Mouse (Mus musculus): ENCODE results near the gene Ovgp1.
A peak's percentile ranks its signal among the peaks of the same experiment; 100 is the strongest.

GRCm38 (mm10) chr3:105960700-105961099, 12.8 kb upstream of the Ovgp1 start:
- TF ChIP-seq CTCF (IDR thresholded peaks at IDR 0.05 in 2 of 3, conservative IDR thresholded peaks at IDR 0.05 in 1 of 3; ENCODE audit: control insufficient read depth in 1 of 3, insufficient read depth in 1 of 3, low read depth in 2 of 3, low read length in 3 of 3, poor library complexity in 1 of 3, severe bottlenecking in 1 of 3) (peak; percentile 35 to 63 (median 53)), MXI1 (IDR thresholded peaks at IDR 0.05; ENCODE audit: low read depth, low read length) (no peak), GATA1 (IDR thresholded peaks at IDR 0.05; ENCODE audit: low read depth, low read length) (no peak), ZC3H11A (IDR thresholded peaks at IDR 0.05; ENCODE audit: low read depth, low read length) (no peak; the same call in 1 of the 2 replicates), POLR2AphosphoS2 (IDR thresholded peaks at IDR 0.05; ENCODE audit: low read length) (no peak), CHD2 (IDR thresholded peaks at IDR 0.05; ENCODE audit: low read length) (no peak), POLR2AphosphoS5 (IDR thresholded peaks at IDR 0.05; ENCODE audit: borderline replicate concordance, low read depth, low read length) (no peak), EP300 (IDR thresholded peaks at IDR 0.05; ENCODE audit: low read depth in 1 of 2, low read length in 2 of 2) (no peak), POLR2A (IDR thresholded peaks at IDR 0.05; ENCODE audit: control insufficient read depth in 1 of 2, insufficient read depth in 1 of 2, low read depth in 1 of 2, low read length in 2 of 2, poor library complexity in 1 of 2) (no peak), ZKSCAN1 (IDR thresholded peaks at IDR 0.05; ENCODE audit: low read depth, low read length) (no peak), MAX (IDR thresholded peaks at IDR 0.05; ENCODE audit: low read length) (no peak), BHLHE40 (IDR thresholded peaks at IDR 0.05; ENCODE audit: borderline replicate concordance, low read depth, low read length) (no peak)
